Mouse (Mus musculus): ENCODE measurements around the gene Tmem198b.

The Tmem198b gene

GRCm38 (mm10) chr10:128801981-128802495 is 2.1 kb downstream of the Tmem198b start:
- no peak for DNase-seq (ENCODE audit: low spot score in 2 of 2)

GRCm38 (mm10) chr10:128798676-128799075 is 5.5 kb downstream of the Tmem198b start:
- DNase-seq (ENCODE audit: low spot score in 2 of 2), result no peak

- DNase-seq (ENCODE audit: low spot score in 2 of 2), result no peak
Measured at GRCm38 (mm10) chr10:128795581-128795980, 8.6 kb downstream of the Tmem198b start.

- no peak for DNase-seq (ENCODE audit: low spot score in 2 of 2)
Measured at GRCm38 (mm10) chr10:128794391-128794790, 9.8 kb downstream of the Tmem198b start.

GRCm38 (mm10) chr10:128793258-128793657 is 10.9 kb downstream of the Tmem198b start:
- DNase-seq (ENCODE audit: low spot score in 2 of 2), result no peak

- no peak for DNase-seq (ENCODE audit: low spot score in 2 of 2)
Measured at GRCm38 (mm10) chr10:128792041-128792440, 12.1 kb downstream of the Tmem198b start.

- no peak for DNase-seq (ENCODE audit: low spot score in 2 of 2)
Measured at GRCm38 (mm10) chr10:128790398-128791124, 13.6 kb downstream of the Tmem198b start, which contains the start of gene Mmp19. Gene Mmp19 (plus strand): TSS chr10:128790910.

- DNase-seq (ENCODE audit: low spot score in 2 of 2), result no peak
Measured at GRCm38 (mm10) chr10:128780200-128780599, 24.0 kb downstream of the Tmem198b start.

GRCm38 (mm10) chr10:128779011-128779795 is 25.0 kb downstream of the Tmem198b start:
- DNase-seq (ENCODE audit: low spot score in 2 of 2), result peak in 1 of 2 experiments; percentile 11

GRCm38 (mm10) chr10:128778441-128778840 is 25.7 kb downstream of the Tmem198b start:
- DNase-seq (ENCODE audit: low spot score in 2 of 2), result no peak

GRCm38 (mm10) chr10:128773685-128774084 is 30.5 kb downstream of the Tmem198b start:
- DNase-seq (ENCODE audit: low spot score in 2 of 2), result no peak

- DNase-seq (ENCODE audit: low spot score in 2 of 2), result no peak
Measured at GRCm38 (mm10) chr10:128772895-128773294, 31.3 kb downstream of the Tmem198b start.

Data from spleen, postnatal 14 days (tissue).